Mouse (Mus musculus): Measurements from ENCODE around the gene Dhrs13. TPM values are rescaled to one million over a fixed set of nuclear protein-coding genes. Genes with fewer than 3 reads are reported as not detected.

Gene Dhrs13
- total RNA-seq, 2 experiments from 2014 or later, result 4.6 to 5.7 TPM

DNA sequence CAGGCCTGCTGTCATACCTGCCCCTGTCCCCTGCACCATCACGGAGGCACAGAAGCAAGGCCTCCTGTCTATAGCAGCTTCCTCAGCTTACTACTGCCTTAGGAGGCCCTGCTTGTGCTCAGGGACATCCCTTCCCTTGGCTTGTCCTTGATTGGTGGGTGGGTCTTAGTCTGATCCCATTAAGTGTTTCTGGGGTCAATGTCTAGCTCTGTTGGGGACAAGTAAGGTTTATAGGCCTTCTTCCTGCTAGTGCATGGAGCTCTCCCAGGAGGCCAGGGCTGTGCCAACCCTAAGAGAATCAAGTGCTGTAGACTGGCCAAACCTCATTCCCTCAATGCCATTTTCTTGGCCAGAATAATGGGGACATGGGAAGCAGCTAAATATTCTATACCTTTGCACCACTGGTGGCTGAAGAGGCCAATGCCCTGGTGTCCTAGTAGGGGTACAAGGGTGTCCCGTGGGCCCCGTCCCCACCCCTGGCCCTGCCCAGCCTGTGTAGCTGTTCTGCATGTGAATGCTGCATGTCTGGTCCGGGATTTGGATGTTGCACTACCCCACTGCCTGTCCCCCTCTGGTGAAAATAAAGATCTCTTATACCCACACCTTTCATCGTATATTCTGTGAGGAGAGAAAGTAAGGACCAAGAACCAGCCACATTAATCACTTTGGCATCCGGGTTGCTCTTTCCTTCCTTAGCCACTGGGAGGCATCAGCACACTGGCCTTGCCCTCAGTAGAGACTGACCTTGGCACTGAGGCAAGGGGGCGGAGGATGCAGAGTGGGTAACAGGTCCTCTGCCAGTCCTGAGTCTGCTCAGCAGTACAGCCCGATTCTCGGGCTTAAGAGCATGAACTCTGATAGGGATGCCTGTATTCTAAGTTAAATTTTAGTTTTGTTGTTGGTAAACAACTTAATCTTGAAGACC lies 28.0 kb downstream of the Dhrs13 start:
- Histone ChIP-seq H3K27ac (peak overlapping the region; percentile 54; the same call in 1 of the 2 replicates), H3K4me3 (no peak overlapping the region)
- peak; percentile 88 for TF ChIP-seq CTCF (conservative IDR thresholded peaks at IDR 0.05)
- DNase-seq (ENCODE audit: low spot score in 2 of 2), result peak; percentile 54 to 62

DNA sequence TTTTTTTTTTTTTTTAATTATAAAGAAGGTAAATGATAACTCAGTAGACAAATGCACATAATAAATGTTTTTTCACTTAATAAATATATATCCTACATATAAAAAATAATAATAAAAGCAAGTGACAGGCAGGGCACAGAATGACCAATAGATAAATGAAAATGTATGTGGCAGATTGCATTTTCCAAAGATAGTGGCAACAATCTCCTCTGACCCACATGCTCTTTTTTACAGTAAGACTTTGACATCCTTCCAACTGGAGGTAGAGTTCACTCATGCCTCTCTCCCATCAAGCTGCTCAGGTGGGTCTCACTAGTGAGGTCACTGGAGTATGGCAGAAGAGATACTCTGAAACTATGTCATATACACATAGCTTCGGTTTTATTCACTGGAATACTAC lies 30.5 kb downstream of the Dhrs13 start:
- H3K27ac ChIP-seq, result no peak overlapping the region
- H3K4me3 ChIP-seq, result no peak overlapping the region
- TF ChIP-seq CTCF (conservative IDR thresholded peaks at IDR 0.05), result no peak
- DNase-seq (ENCODE audit: low spot score in 2 of 2), result no peak

DNA sequence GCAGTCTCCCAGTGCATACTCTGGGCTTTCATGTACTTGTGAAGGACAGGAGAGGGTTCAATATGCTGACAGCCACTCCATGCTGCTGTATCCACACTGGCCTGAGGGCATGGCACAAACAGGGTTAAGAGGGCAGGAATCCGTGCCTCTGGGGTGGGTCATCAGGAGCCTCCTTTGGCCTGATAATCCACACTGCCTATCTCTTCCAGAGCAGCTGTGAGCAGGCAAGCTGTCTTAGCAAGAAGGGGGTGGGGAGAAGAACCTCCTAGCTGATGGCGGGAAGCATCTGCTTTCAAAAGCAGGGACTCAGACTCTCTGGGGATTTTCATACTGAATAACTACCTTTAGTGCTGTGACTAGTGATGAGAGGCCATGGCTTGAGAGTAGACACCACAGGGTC lies 33.8 kb downstream of the Dhrs13 start:
- no peak for TF ChIP-seq CTCF (conservative IDR thresholded peaks at IDR 0.05)
- H3K4me3 ChIP-seq, result no peak overlapping the region
- DNase-seq (ENCODE audit: low spot score in 2 of 2), result no peak
- no peak overlapping the region for H3K27ac ChIP-seq

DNA sequence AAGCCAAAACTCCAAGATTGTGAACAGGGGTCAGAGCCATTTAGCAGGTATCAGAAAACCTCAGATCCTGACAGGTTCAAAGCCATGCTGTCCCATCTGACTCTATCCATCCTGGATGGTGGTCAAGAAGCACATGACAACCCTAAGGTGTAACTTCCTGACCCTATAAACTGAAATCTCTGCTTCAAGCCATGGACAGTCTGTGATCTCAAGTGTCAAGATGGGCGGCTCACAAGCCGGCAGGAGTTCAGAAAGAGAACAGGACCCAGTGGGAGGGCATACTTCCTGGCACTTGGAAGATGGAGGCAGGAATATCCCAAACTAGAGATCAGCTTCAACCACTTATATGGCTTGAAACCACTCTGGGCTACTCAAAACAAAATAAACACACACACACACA lies 34.6 kb downstream of the Dhrs13 start:
- no peak overlapping the region for H3K4me3 ChIP-seq
- no peak overlapping the region for H3K27ac ChIP-seq
- no peak for DNase-seq (ENCODE audit: low spot score in 2 of 2)
- TF ChIP-seq CTCF (conservative IDR thresholded peaks at IDR 0.05), result no peak

DNA sequence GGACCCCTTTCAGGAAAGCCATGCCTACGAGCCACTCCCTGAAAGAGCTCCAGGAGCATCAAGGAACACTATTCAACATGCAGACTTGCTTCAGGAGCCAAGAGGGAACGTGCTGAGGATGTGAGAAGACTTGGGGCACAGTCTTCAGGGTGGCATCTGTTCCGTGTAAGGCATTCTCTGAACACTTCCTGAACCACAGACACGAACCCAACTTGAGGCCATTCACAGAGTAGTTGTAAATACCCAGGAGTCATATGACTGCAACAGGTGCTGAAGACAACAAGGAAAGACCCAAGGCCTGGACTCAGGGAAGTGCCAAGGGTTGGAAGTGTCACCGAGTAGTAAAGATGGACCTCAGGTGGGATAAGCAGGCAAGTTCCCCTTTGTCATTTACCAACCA lies 35.5 kb downstream of the Dhrs13 start:
- TF ChIP-seq CTCF (conservative IDR thresholded peaks at IDR 0.05), result no peak
- Histone ChIP-seq H3K4me3 (no peak overlapping the region), H3K27ac (no peak overlapping the region)
- no peak for DNase-seq (ENCODE audit: low spot score in 2 of 2)

DNA sequence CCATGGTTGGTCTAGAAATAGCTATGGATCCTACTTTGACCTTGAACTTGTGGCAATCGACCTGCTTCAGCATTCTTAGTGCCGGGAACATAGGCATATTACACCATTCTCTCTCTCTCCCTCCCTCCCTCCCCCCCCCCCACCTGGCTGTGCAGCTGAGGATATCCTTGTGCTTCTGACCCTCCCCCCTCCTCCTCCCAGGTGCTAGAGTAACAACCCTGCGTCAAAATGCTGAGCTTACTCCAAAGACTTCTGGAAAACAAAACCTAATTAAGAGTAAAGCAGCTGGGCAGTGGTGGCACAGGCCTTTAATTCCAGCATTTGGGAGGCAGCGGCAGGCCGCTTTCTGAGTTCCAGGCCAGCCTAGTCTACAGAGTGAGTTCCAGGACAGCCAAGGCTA lies 37.0 kb downstream of the Dhrs13 start:
- H3K4me3 ChIP-seq, result no peak overlapping the region
- no peak overlapping the region for H3K27ac ChIP-seq
- no peak for TF ChIP-seq CTCF (conservative IDR thresholded peaks at IDR 0.05)
- no peak for DNase-seq (ENCODE audit: low spot score in 2 of 2)

DNA sequence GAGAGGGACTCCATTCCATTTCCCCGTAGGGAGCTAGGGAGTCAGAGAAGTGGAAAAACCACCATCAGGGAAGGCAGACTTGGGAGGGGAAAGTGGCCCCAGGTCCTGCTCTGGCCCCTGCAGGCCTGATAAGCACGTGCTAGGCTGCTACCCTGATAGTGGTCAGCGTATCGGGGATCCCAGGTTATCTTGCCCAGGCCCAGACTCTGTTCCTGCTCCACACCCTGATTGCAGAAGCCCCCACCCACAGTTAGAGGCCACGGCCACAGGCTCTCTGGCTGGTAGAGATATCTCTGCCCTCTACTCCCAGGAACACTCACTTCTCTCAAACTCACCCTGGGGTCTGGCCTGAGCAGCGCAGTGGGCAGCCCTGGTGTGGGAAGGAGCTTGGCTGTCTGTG lies 37.6 kb downstream of the Dhrs13 start:
- no peak for DNase-seq (ENCODE audit: low spot score in 2 of 2)
- no peak overlapping the region for H3K4me3 ChIP-seq
- H3K27ac ChIP-seq, result no peak overlapping the region
- TF ChIP-seq CTCF (conservative IDR thresholded peaks at IDR 0.05), result no peak

DNA sequence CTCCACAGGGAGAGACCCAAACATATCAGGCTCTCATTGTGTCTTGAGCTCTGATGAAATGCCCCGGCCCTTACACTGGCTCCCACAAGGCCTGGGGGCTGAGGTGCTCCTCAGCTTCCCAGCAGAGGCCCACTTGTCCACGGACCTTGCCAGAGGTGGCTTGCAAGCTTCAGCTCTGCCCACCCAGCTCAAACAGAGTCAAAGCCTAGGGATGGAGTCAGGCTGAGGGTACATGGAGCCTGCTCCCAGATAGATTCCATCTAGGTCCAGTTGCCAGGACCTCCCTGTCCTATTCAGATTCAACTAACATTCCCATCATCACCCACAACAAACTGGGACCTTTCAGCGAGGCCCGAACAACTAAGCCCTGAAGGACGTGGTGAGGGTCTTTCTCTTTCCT lies 39.9 kb downstream of the Dhrs13 start:
- TF ChIP-seq CTCF (conservative IDR thresholded peaks at IDR 0.05), result no peak
- H3K4me3 ChIP-seq, result no peak overlapping the region
- no peak for DNase-seq (ENCODE audit: low spot score in 2 of 2)
- no peak overlapping the region for H3K27ac ChIP-seq

DNA sequence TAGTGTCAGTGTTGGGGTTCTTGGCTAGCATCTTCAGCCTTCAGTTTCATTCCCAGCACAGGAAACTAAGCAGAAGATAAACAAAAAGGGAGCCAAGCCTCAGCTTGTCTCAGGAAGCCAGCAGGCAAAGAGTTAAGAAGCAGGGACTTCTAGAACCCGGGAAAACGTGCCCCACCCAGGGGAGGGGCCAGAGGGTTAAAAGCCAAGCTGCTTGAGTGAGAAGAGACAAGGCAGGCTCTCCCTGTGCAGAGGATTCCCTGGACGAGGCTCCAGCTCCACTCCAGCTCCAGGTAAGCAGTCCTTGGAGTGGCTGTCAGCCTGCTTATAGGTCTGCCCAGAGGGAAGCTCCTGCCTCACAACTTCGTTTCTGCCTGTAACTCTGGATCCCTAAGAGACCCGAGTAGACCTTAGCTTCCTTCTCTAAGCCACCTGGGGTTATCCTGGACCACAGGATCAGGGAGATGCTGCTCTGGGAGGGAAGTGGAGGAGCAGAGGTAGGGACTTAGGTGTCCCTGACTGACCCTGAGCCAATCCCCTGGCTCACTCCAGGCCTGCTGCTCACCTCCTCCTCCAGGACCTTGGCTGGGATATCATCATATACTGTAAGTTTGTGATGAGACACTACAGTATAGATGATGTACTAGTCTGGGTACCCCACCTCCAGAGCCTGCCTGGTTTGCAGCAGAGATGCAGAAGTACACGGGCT lies 40.5 kb downstream of the Dhrs13 start:
- DNase-seq (ENCODE audit: low spot score in 2 of 2), result no peak
- no peak overlapping the region for H3K27ac ChIP-seq
- no peak for TF ChIP-seq CTCF (conservative IDR thresholded peaks at IDR 0.05)
- no peak overlapping the region for H3K4me3 ChIP-seq

DNA sequence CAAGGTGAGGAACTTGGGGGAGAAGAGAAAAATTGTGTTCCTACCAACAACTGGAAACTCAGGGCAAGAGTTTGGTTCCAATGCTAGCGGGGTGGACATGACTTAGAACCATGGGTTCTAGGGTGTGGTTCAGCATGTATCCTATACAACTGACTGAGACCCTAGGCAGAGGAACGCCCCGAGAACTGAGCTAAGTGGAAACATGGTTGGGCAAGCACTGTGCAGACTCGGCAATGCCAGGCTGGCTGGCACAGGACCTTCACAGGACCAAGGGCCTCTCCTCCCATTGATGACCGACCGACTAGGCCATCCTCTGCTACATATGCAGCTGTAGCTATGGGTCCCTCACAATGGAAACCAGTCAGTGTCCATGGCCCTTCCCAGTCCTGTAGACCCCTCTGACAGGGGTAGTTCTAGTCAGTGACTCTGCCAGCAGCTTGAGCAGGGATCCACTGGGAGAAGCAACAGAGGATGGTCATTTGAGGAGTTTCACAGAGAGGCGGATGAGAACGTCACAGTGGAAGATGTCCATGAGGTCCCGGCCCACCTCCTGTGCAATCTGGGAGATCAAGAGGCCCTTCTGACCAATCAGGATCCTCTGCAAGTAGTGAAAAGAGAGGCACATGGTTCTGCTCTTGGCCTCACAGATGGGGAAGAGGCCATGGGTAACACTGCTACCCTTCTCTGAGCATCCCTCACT lies 41.6 kb downstream of the Dhrs13 start:
- no peak overlapping the region for H3K27ac ChIP-seq
- no peak for TF ChIP-seq CTCF (conservative IDR thresholded peaks at IDR 0.05)
- no peak overlapping the region for H3K4me3 ChIP-seq
- DNase-seq (ENCODE audit: low spot score in 2 of 2), result no peak

DNA sequence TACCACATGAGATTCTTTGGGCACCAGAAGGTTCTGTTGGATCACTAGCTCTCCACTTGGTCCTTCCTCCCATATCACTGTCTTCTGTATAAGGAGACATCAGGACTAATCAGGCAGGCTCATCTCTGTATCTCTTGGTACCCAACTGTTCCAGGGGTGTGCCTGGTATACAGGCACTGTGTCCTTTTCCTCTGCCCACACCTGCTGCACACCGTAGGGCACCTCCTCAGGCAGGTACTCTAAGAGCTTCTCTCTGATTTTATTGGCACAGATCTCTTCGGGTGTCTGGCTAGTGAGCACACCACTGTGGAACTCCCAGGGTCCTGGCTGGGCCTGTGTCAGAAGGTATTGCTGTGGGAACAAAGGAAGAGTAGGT lies 42.2 kb downstream of the Dhrs13 start:
- Histone ChIP-seq H3K27ac (no peak overlapping the region), H3K4me3 (no peak overlapping the region)
- no peak for DNase-seq (ENCODE audit: low spot score in 2 of 2)
- no peak for TF ChIP-seq CTCF (conservative IDR thresholded peaks at IDR 0.05)

DNA sequence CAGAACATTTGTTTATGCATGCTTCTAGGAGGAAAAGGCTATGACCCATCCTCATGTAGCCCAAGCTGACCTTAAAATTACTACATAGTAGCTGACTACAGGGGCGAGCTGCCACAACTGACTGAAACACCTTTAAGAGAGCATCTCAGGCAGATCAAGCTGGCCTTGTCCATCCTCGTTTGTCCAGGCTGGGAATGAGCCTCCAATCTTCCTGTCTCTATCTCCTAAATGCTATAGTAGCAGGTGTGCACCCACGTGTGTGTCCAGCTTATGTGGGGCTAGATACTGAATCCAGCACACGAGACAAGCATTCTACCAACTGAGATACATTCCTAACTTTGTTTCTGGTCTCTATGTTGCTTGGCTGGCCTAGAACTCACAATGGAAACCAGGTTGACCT lies 42.6 kb downstream of the Dhrs13 start:
- Histone ChIP-seq H3K27ac (no peak overlapping the region), H3K4me3 (no peak overlapping the region)
- DNase-seq (ENCODE audit: low spot score in 2 of 2), result no peak
- TF ChIP-seq CTCF (conservative IDR thresholded peaks at IDR 0.05), result no peak
